Mouse (Mus musculus) kidney, adult 18-20 months (tissue): ENCODE results near the gene Pon2.

Experiments used
- DNase-seq: peaks from one replicate; pipeline ENCODE4 v3.0.0; 2021

The Pon2 gene

GRCm38 (mm10) chr6:5218190-5218589, 80.1 kb downstream of the Pon2 start:
- no peak for DNase-seq
